Mouse (Mus musculus): Measurements from ENCODE around the gene Gse1.

Gse1 gene

GRCm38 (mm10) chr8:120619235-120620180 is 391.3 kb downstream of the Gse1 start:
- no peak for DNase-seq (ENCODE audit: low read depth)

DNA sequence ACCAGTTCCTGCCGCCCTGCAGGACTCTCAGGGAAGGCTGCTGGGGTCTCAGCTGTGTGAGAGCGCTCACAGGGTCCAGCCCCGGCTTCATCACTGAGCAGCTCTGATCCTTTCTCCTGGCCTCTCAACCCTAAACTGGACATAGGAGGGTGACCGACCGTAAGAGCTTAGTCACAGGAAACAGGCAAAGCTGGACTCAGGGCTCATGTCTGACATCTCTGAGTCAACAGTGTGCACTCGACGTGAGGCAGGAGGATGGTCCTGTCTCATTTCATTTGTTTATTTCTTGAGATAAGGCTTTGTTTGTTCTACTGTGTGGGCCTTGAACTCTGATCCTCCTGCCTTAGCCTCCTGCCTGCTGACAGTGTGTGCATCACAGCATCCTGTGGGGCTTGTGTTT is 392.2 kb downstream of the Gse1 start:
- DNase-seq (ENCODE audit: low read depth), result no peak

- no peak for DNase-seq (ENCODE audit: low read depth)
Observed at GRCm38 (mm10) chr8:120622161-120622560, 393.9 kb downstream of the Gse1 start.

DNA sequence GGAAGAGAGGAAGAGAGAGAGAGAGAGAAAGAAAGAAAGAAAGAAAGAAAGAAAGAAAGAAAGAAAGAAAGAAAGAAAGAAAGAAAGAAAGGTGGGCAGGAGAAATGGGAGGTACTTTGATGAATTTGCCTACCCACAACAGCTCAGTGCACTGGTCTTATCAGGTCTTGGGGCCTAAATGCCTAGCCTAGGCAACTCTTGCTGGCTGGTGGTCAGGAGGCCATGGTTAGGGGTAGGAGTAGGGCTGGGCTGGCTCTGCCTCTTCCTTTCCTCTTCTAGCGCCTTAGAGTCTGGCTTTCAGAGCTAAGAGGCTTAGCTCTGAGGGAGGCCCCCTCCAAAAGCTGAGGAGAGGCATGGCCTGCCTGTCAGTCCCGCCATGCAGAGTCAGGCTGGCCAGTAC is 395.4 kb downstream of the Gse1 start:
- DNase-seq (ENCODE audit: low read depth), result no peak

GRCm38 (mm10) chr8:120626461-120626860 is 398.2 kb downstream of the Gse1 start:
- no peak for DNase-seq (ENCODE audit: low read depth)

- DNase-seq (ENCODE audit: low read depth), result no peak
Observed at GRCm38 (mm10) chr8:120627298-120627697, 399.0 kb downstream of the Gse1 start.

GRCm38 (mm10) chr8:120630031-120630430 is 401.8 kb downstream of the Gse1 start:
- no peak for DNase-seq (ENCODE audit: low read depth)

GRCm38 (mm10) chr8:120630848-120631247 is 402.6 kb downstream of the Gse1 start:
- DNase-seq (ENCODE audit: low read depth), result no peak

All from fibroblast of lung, adult 2 months (primary cell).